Mouse (Mus musculus) layer of hippocampus, adult 9-10 months (tissue): ENCODE data around the gene Wipf3.

Source experiments
- DNase-seq: peaks from one replicate; pipeline ENCODE4 v3.0.0; 2022; ENCODE audit warnings: low spot score

The Wipf3 gene

GRCm38 (mm10) chr6:54537053-54537452 is 107.7 kb downstream of the Wipf3 start:
- no peak for DNase-seq

GRCm38 (mm10) chr6:54538773-54539173 is 109.4 kb downstream of the Wipf3 start:
- DNase-seq: no peak

GRCm38 (mm10) chr6:54539396-54539795 is 110.0 kb downstream of the Wipf3 start:
- DNase-seq: no peak

GRCm38 (mm10) chr6:54540252-54540887 is 111.0 kb downstream of the Wipf3 start:
- no peak for DNase-seq

- DNase-seq: no peak
Observed at GRCm38 (mm10) chr6:54542836-54543235, 113.4 kb downstream of the Wipf3 start.

GRCm38 (mm10) chr6:54543646-54544045 is 114.2 kb downstream of the Wipf3 start:
- DNase-seq: no peak

- DNase-seq: no peak
Observed at GRCm38 (mm10) chr6:54548314-54549019, 119.1 kb downstream of the Wipf3 start.

GRCm38 (mm10) chr6:54549311-54549710 is 119.9 kb downstream of the Wipf3 start:
- no peak for DNase-seq

GRCm38 (mm10) chr6:54550801-54551323 is 121.5 kb downstream of the Wipf3 start:
- no peak for DNase-seq

GRCm38 (mm10) chr6:54552721-54553413 is 123.5 kb downstream of the Wipf3 start:
- DNase-seq: no peak
